In the genomic region with DNA sequence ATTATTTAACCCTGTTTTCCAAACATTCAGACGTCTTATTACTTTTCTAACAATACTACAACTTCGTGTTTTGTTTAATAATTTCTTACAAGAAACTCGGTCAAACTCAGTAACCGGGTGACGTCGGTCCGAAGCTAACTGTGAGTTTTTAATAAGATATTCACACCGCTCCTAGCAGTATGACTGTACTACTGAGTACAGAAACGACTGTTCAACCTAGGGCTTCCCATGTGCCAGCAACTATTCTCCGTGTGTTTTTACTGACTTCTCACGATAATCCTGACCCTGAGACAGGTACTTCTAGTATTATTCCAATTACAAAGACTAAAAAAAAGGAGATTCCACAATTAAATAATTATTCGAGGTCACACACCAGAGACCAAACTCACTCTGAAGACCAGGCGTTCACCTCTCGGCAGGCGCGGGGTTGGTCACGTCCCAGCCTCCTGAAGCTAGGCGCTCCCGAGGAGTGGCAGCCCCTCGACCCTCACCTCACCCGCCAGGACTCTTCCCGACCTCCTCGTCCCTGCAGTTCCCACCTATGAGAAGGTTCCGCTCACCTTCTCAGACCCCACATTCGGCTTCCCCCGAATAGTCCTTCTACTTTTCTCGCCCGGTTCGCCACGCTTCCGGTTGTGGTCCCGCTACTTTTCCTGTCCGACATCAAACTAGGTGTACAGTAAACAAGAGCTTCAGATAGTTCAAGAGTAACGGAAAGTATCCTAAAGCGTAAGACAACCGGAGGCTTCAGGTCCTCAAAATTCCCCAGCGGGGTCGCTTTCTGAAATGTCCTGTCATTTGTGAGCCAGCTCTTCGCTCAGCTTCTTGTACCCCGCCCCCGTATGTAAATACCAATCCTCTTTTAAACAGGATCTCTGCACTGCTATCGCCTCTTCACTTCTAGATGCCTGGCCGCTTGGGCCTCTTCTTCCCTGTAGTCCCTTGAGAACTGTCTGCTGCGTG, we compare ENCODE assay signal across 8 mouse cellular contexts. TPM values are rescaled to one million over a fixed set of nuclear protein-coding genes. Genes with fewer than 3 reads are reported as not detected.
DNase-seq lines count a peak whose midpoint lies in the region; ATAC-seq and TF ChIP-seq lines count a peak whose summit lies in the region.

Ndufaf1 (minus strand) TSS at position 608 of the 963 bp plus-strand sequence.

- H3K27ac ChIP-seq in heart, embryonic 15.5 days: peak within 1 kb of the TSS; percentile 65
- H3K27ac ChIP-seq in liver, embryonic 14.5 days: peak within 1 kb of the TSS; percentile 62
- H3K27ac ChIP-seq in neural tube, embryonic 11.5 days (ENCODE audit: low read depth, low read length): no peak within 1 kb of the TSS
- H3K27ac ChIP-seq in stomach, postnatal 0 days (replicated peaks): no peak within 1 kb of the TSS

- 0 out of 2 replicates have a peak, but pooled peaks have one; percentile 6 for TF ChIP-seq EP300 in liver, embryonic 14.5 days (IDR thresholded peaks at IDR 0.05; ENCODE audit: low read depth)
- TF ChIP-seq EP300 in stomach, postnatal 0 days (optimal IDR thresholded peaks at IDR 0.05): no peak

- peaks cover 23% of the 10 kb centered on the region for H3K36me3 ChIP-seq in heart, embryonic 15.5 days
- H3K36me3 ChIP-seq in liver, embryonic 14.5 days (replicated peaks; ENCODE audit: control insufficient read depth, insufficient read depth, low read depth): peaks cover 7% of the 10 kb centered on the region
- H3K36me3 ChIP-seq in neural tube, embryonic 11.5 days (ENCODE audit: control insufficient read depth, insufficient read depth, low read length): no peaks in the 10 kb centered on the region
- 0 out of 2 replicates have a peak, but pooled peaks cover 4% of the 10 kb centered on the region for H3K36me3 ChIP-seq in stomach, postnatal 0 days (ENCODE audit: control insufficient read depth, insufficient read depth, low read length)

- no peaks in the 10 kb centered on the region for H3K9me3 ChIP-seq in heart, embryonic 15.5 days (replicated peaks)
- H3K9me3 ChIP-seq in liver, embryonic 14.5 days (ENCODE audit: control insufficient read depth, low read length): no peaks in the 10 kb centered on the region
- H3K9me3 ChIP-seq in neural tube, embryonic 11.5 days (ENCODE audit: control insufficient read depth, low read length): no peaks in the 10 kb centered on the region
- no peaks in the 10 kb centered on the region for H3K9me3 ChIP-seq in stomach, postnatal 0 days (ENCODE audit: control insufficient read depth, low read length)

- peak within 1 kb of the TSS; percentile 75 for H3K4me2 ChIP-seq in heart, embryonic 15.5 days
- H3K4me2 ChIP-seq in liver, embryonic 14.5 days (ENCODE audit: low read depth): peak within 1 kb of the TSS; percentile 86
- peak within 1 kb of the TSS; percentile 46 for H3K4me2 ChIP-seq in neural tube, embryonic 11.5 days (ENCODE audit: low read depth)
- peak within 1 kb of the TSS; percentile 83 for H3K4me2 ChIP-seq in stomach, postnatal 0 days (replicated peaks; ENCODE audit: low read depth)

- DNase-seq in c-Kit-negative CD71-positive TER-119-positive erythroid progenitor cells, embryonic 14.5 days (ENCODE audit: low read depth, low spot score): peak; percentile 65
- peak; percentile 65 for DNase-seq in fibroblast of lung, adult 2 months (ENCODE audit: low read depth)
- DNase-seq in kidney, postnatal 25 days: peak; percentile 82 to 87
- DNase-seq in liver, embryonic 14.5 days (ENCODE audit: low read depth in 3 of 3, low spot score in 3 of 3): peak; percentile 71 to 73 (median 73)
- DNase-seq in neural tube, embryonic 11.5 days (ENCODE audit: low spot score): peak; percentile 79
- DNase-seq in stomach, postnatal 0 days (ENCODE audit: low spot score): peak; percentile 78

- H3K4me1 ChIP-seq in heart, embryonic 15.5 days (replicated peaks): peaks cover 8% of the 10 kb centered on the region
- peaks cover 7% of the 10 kb centered on the region in 2 experiments; a peak in 3 of 4 replicates for H3K4me1 ChIP-seq in liver, embryonic 14.5 days (replicated peaks; ENCODE audit: control insufficient read depth in 2 of 2, insufficient read depth in 2 of 2, low read length in 1 of 2)
- peaks cover 7% of the 10 kb centered on the region; the same call in 1 of the 2 replicates for H3K4me1 ChIP-seq in neural tube, embryonic 11.5 days (ENCODE audit: control insufficient read depth, insufficient read depth, low read length)
- no peaks in the 10 kb centered on the region; the same call in 1 of the 2 replicates for H3K4me1 ChIP-seq in stomach, postnatal 0 days (replicated peaks; ENCODE audit: control insufficient read depth, insufficient read depth)

- H3K27me3 ChIP-seq in heart, embryonic 15.5 days: no peaks in the 10 kb centered on the region
- no peaks in the 10 kb centered on the region for H3K27me3 ChIP-seq in liver, embryonic 14.5 days (ENCODE audit: control insufficient read depth, insufficient read depth, low read length)
- H3K27me3 ChIP-seq in neural tube, embryonic 11.5 days (ENCODE audit: control insufficient read depth, insufficient read depth, low read length): no peaks in the 10 kb centered on the region
- H3K27me3 ChIP-seq in stomach, postnatal 0 days (ENCODE audit: control insufficient read depth, insufficient read depth, low read length): no peaks in the 10 kb centered on the region

- peak; percentile 89 for ATAC-seq in CD4-positive, CD25-positive, alpha-beta regulatory T cell, adult 4 months
- ATAC-seq in heart, embryonic 15.5 days (replicated peaks; ENCODE audit: insufficient number of reproducible peaks, insufficient read depth, low FRiP score, low read depth): peak; percentile 60; the same call in 1 of the 2 replicates
- peak; percentile 86 for ATAC-seq in liver, embryonic 14.5 days (ENCODE audit: insufficient read depth)
- no peak for ATAC-seq in neural tube, embryonic 11.5 days (ENCODE audit: insufficient read depth, low FRiP score, low TSS enrichment)
- ATAC-seq in stomach, postnatal 0 days (ENCODE audit: low FRiP score, low TSS enrichment): peak; percentile 77

- TF ChIP-seq CTCF in liver, embryonic 14.5 days (IDR thresholded peaks at IDR 0.05; ENCODE audit: low read depth): no peak
- TF ChIP-seq CTCF in stomach, postnatal 0 days (IDR thresholded peaks at IDR 0.05; ENCODE audit: low read depth): no peak

- WGBS in heart, embryonic 15.5 days: under 1% methylated on average over 44 of the region's 44 CpGs
- under 1% methylated on average over 44 of the region's 44 CpGs for WGBS in liver, embryonic 14.5 days (ENCODE audit: insufficient replicate concordance)
- WGBS in neural tube, embryonic 11.5 days: 2% methylated on average over 44 of the region's 44 CpGs
- 1% methylated on average over 44 of the region's 44 CpGs for WGBS in stomach, postnatal 0 days

- H3K4me3 ChIP-seq in heart, embryonic 15.5 days: peak within 1 kb of the TSS; percentile 91
- peak within 1 kb of the TSS; percentile 83 to 97 for H3K4me3 ChIP-seq in liver, embryonic 14.5 days (ENCODE audit: insufficient read depth in 1 of 2, low read depth in 2 of 2, low read length in 2 of 2)
- peak within 1 kb of the TSS; percentile 71 for H3K4me3 ChIP-seq in neural tube, embryonic 11.5 days (ENCODE audit: low read depth, low read length)
- H3K4me3 ChIP-seq in stomach, postnatal 0 days (ENCODE audit: low read depth, low read length): peak within 1 kb of the TSS; percentile 70

- peak within 1 kb of the TSS; percentile 94 for H3K9ac ChIP-seq in heart, embryonic 15.5 days
- H3K9ac ChIP-seq in liver, embryonic 14.5 days (replicated peaks): peak within 1 kb of the TSS; percentile 90
- peak within 1 kb of the TSS; percentile 69 for H3K9ac ChIP-seq in neural tube, embryonic 11.5 days (ENCODE audit: low read length)
- H3K9ac ChIP-seq in stomach, postnatal 0 days (ENCODE audit: low read length): peak within 1 kb of the TSS; percentile 78

RNA-seq across cellular contexts. Expression of gene Ndufaf1, which starts in this region (rescaled TPM):
- polyA plus RNA-seq in CD4-positive, CD25-positive, alpha-beta regulatory T cell, adult 4 months (2017; shearing (Covaris generic)): 10 to 100 TPM; 29.4 to 37.0 TPM
- polyA plus RNA-seq in heart, embryonic 15.5 days (2015; fragmentation: Nextera tagmentation; extraction: Ambion mirVana): 49.5 and 58.6 TPM in 2 replicates
- polyA plus RNA-seq in liver, embryonic 14.5 days (2012; rRNA removed): 7.1 and 11.7 TPM in 2 replicates
- polyA plus RNA-seq in liver, embryonic 14.5 days (2014; fragmentation: Nextera tagmentation; extraction: Ambion mirVana): 28.5 and 30.2 TPM in 2 replicates
- polyA plus RNA-seq in neural tube, embryonic 11.5 days (2014; fragmentation: Nextera tagmentation; extraction: Ambion mirVana): 38.7 and 39.8 TPM in 2 replicates
- polyA plus RNA-seq in stomach, postnatal 0 days (2015; fragmentation: Nextera tagmentation; extraction: Ambion mirVana): 28.0 and 28.6 TPM in 2 replicates

Comparison
In these comparisons a context has a peak if more than half of its experiments do, and no peak if none do; other contexts are left out.
1. H3K27ac ChIP-seq: peak in heart, embryonic 15.5 days (single experiment) and liver, embryonic 14.5 days (single experiment); none in neural tube, embryonic 11.5 days (single experiment) and stomach, postnatal 0 days (single experiment).
2. Peak in every context shown above with its lines, with median percentiles within 50 percentile points of each other: DNase-seq, H3K4me2 ChIP-seq, H3K4me3 ChIP-seq and H3K9ac ChIP-seq.